Mouse (Mus musculus): Measurements from ENCODE around the gene Prune2.
A peak's percentile ranks its signal among the peaks of the same experiment; 100 is the strongest.

Gene Prune2

DNA sequence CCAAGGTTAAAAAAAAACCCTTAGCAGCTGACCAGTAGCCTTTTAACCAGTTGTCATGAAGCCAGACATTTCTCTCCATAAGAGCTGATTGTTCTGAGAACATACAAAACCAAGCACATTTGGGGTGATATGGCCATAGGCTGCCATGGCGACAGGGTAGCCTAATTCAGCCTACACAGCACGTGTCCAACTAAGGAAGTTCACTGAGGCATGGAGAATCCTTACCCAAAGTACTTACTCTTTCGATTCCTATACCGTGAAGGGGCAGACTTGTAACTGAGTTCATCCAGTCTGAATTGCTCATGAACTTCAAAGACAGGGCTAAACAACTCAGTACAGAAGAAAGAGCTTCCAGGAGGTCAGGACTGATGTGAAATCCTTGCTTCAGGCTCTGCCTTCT lies 299.6 kb downstream of the Prune2 start:
- DNase-seq (ENCODE audit: extremely low read depth, insufficient read length, low spot score), result no peak

DNA sequence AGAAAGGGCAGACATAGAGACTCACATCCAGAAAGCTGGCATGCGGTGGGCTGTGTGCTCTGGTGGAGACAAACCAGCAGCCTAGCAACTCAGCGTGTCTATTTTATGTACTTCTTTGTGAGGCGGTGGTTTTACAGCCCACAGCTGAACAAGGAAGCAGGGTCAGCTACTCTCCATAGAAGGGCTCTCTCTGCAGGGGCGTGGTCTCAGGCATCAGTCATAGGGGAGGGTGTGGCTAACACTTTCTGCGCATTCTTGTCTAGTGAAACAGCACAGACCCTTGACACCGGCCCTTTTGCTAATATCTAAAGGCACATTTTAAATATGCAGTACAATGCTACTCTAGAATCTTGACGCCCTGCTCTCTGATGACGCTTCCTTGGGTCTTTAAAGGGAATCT lies 300.5 kb downstream of the Prune2 start:
- DNase-seq (ENCODE audit: extremely low read depth, insufficient read length, low spot score), result peak; percentile 59

DNA sequence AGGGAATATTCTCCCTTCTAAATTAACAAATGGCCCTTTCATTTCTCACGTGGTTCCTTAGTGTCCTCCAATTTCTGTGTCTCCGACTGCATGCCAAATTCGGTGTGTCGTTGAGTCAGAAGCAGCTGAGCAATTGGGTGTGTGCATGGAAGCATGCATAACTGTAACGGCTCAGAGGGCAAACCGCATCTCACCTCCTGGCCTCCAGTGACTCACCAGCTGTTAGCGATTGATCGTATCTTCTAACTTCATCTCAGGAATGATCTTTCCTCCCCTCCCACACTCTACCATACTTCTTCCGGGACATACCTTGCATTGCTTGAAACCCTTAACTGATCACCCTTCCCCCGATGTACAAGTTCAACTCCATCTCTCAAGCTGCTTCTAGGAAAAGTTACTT lies 300.9 kb downstream of the Prune2 start:
- DNase-seq (ENCODE audit: extremely low read depth, insufficient read length, low spot score), result peak; percentile 67

DNA sequence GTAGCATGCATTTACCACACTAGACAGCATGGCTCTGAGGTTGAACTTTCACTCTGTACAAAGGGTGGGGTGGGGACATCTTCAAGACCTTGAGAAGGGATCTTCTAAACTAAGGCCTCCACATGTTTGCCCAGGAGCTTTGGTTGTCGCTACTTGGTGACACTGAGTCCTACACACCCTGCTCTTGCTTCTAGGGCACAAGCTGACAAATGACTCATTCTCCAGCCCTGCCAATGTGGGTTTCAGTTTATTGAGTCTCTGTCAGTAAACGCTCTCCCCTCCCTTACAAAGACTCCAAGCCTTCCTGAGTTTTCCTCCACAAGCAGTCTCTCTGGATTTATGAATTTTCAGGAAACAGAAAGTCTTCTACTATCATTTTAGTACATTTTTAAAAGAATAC lies 307.3 kb downstream of the Prune2 start:
- DNase-seq (ENCODE audit: extremely low read depth, insufficient read length, low spot score), result peak; percentile 56

DNA sequence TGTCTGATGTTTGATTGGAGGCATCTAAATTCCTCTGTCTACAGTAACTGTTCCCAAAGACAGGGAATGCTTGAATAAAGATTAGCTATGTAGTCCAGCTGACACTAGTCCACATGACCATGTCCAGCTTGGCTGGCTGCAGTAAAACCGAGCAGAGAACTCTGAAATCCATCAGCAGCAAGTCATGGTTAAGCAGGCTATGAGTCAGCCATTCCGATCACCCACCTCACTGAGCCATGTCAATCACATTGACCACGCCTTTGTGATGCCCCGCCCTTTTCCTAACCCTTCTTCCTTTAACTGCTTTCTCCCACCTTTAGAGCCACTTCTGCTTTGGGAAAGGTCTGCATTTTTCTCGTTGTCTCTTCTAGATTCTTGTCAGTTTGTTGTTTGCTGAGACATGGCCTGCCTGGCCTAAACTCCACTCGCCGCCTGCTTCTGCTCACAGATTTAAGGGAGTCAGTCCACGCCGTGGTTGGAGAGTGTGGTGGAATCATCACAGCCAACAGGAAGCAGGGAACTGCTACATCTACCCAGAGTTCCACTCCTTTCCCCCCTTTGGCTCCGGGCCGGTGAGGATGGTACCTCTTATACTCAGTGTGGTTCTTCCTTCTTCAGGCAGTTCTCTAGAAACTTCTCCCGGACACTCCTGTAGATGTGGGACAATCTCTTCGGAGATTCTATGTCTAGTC lies 307.9 kb downstream of the Prune2 start:
- peak; percentile 65 for DNase-seq (ENCODE audit: extremely low read depth, insufficient read length, low spot score)

DNA sequence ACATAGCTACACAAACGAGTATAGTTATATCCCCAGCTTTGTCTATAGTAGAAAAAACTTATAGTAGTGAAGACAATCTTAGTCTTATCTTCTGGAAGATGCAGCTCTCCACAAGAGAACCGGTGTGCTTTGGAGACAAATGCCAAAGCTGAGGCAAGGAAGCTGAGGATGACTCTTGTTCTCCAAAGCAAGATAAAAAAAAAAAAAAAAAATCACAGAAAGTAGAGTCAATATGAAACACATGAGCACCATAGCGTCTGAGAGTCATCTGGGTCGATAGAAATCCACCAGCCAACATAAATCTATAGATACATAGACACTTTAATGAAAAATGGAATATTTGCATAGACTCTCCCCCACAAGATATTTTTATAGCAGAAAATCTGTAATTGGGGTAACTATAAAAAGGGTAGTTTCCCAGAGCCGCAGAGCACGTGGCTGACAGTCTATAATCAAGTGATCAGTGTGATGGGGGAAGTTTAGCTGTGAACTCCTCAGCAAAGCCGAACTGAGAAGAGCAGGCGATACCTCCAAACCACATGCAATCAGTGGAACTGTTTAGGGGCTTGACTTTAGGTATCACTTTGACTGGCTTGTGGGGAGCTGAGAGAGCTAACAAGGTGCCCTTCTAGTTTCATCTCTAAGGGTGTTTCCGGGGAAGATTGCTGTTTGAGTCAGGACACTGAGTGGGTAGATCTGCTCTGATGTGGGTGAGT lies 308.7 kb downstream of the Prune2 start:
- no peak for DNase-seq (ENCODE audit: extremely low read depth, insufficient read length, low spot score)

DNA sequence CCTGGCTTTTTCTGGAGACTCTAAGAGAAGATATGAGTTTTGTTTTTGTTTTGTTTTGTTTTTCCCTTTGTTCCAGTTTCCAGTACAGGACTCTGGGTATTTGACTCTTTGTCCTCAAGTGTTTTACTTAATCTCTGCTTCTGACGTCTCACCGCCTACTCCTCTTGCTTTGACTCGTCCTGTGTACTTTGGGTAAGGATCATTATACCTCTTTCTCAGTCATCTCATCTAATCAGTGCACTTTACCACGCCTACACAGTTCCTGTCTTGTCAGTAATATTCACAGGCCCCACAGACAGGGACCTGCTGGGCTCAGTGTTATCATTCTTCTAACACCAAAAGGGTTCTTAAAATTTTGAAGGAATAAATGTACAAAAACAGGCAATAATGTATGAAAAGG lies 312.8 kb downstream of the Prune2 start:
- DNase-seq (ENCODE audit: extremely low read depth, insufficient read length, low spot score), result no peak

DNA sequence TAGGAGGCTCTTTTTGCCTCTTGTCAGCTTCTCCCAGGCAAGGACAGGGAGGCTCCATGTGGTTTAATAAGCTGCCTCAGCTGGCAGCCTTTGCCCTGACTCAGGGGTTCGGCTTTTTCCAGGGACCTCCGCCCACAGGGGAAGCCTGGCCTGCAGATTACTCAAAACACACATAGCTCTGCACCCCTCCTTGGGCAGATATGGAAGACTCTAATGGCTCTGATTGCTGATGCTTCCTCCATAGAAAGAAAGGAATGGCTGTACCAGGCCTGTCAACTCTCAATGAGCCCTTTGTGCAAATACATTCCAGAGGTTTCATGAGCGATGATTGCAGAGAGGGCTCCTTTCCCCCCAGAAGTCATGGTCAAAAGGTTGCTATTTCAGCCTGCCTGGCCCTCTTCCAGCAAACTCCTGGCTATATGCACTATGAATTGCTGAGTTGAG lies 315.3 kb downstream of the Prune2 start:
- DNase-seq (ENCODE audit: extremely low read depth, insufficient read length, low spot score), result peak; percentile 28

DNA sequence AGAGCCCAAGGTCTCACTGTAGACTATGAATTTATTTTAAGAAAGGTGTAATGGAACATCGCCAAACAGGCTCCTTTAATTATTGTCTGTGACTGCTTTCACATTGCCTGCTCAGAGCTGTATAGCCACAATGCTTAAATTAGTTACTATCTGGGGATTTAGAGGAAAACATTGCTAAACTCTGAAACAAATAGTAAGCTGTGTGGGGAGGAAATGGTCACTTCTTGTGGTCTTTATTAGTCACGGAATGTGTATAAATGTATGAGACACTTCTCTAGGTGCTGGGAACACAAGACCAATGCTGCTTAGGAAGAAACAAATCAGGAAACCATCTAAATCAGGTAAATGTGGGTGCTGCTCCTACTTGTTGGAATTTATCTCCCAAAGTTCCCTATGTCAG lies 317.1 kb downstream of the Prune2 start:
- DNase-seq (ENCODE audit: extremely low read depth, insufficient read length, low spot score), result no peak
